In the genomic region with DNA sequence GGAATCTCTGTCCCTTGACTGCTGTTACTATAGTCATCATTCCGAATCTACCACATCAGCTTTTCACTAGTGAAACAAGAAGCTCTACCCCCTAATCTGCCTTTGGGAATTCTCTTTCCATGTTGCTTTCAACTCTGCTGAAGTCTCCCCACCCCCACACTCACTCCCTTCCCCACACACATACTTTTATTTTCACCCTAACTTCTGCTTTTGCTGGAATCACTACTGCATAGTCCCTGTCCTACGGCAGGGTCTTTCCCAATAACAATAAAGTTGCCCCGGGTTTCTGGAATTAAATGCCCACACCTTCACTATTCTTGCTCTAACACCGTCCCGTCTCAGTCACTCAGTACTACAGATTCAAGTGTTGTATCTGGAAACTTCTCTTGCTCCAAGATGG, we compare ENCODE assay signal across 8 mouse cellular contexts. TPM values are rescaled to one million over a fixed set of nuclear protein-coding genes. Genes with fewer than 3 reads are reported as not detected.
DNase-seq lines count a peak whose midpoint lies in the region; ATAC-seq and TF ChIP-seq lines count a peak whose summit lies in the region.

No protein-coding gene starts in this region.

- TF ChIP-seq CTCF in forebrain, postnatal 0 days (IDR thresholded peaks at IDR 0.05; ENCODE audit: low read depth) = no peak
- TF ChIP-seq CTCF in stomach, postnatal 0 days (IDR thresholded peaks at IDR 0.05; ENCODE audit: low read depth) = no peak

- peak overlapping the region; percentile 37 for H3K4me3 ChIP-seq in forebrain, embryonic 10.5 days
- H3K4me3 ChIP-seq in forebrain, postnatal 0 days (ENCODE audit: low read depth, low read length) = no peak overlapping the region
- no peak overlapping the region for H3K4me3 ChIP-seq in neural tube, embryonic 11.5 days (ENCODE audit: low read depth, low read length)
- H3K4me3 ChIP-seq in liver, embryonic 13.5 days (replicated peaks) = no peak overlapping the region
- no peak overlapping the region for H3K4me3 ChIP-seq in stomach, postnatal 0 days (ENCODE audit: low read depth, low read length)

- 72% methylated on average over 5 of the region's 5 CpGs for WGBS in forebrain, embryonic 10.5 days
- 71% methylated on average over 5 of the region's 5 CpGs for WGBS in forebrain, postnatal 0 days
- WGBS in neural tube, embryonic 11.5 days = 69% methylated on average over 5 of the region's 5 CpGs
- 49% methylated on average over 5 of the region's 5 CpGs for WGBS in liver, embryonic 13.5 days (ENCODE audit: insufficient replicate concordance)
- whole genome bisulfite sequencing in stomach, postnatal 0 days = 66% methylated on average over 5 of the region's 5 CpGs

- no peak for TF ChIP-seq EP300 in stomach, postnatal 0 days (optimal IDR thresholded peaks at IDR 0.05)

- H3K9ac ChIP-seq in forebrain, postnatal 0 days = no peak overlapping the region
- H3K9ac ChIP-seq in neural tube, embryonic 11.5 days (ENCODE audit: low read length) = no peak overlapping the region
- H3K9ac ChIP-seq in liver, embryonic 13.5 days = no peak overlapping the region
- 0 out of 2 replicates have a peak overlapping the region, but pooled peaks have one; percentile 23 for H3K9ac ChIP-seq in stomach, postnatal 0 days (ENCODE audit: low read length)

- no peak for DNase-seq in forebrain, embryonic 10.5 days (ENCODE audit: extremely low spot score, low spot score)
- DNase-seq in forebrain, postnatal 0 days = no peak
- no peak for DNase-seq in neural tube, embryonic 11.5 days (ENCODE audit: low spot score)
- no peak for DNase-seq in neural tube, embryonic 10.5 days (ENCODE audit: extremely low spot score, low spot score)
- DNase-seq in liver, embryonic 13.5 days = no peak
- DNase-seq in stomach, postnatal 0 days (ENCODE audit: low spot score) = no peak
- DNase-seq in thymus, postnatal 14 days = no peak

- H3K27me3 ChIP-seq in forebrain, embryonic 10.5 days (ENCODE audit: poor library complexity, severe bottlenecking) = peaks cover 6% of the 10 kb centered on the region; the same call in 1 of the 2 replicates
- no peaks in the 10 kb centered on the region for H3K27me3 ChIP-seq in forebrain, postnatal 0 days (ENCODE audit: insufficient read depth, low read length)
- H3K27me3 ChIP-seq in neural tube, embryonic 11.5 days (ENCODE audit: control insufficient read depth, insufficient read depth, low read length) = no peaks in the 10 kb centered on the region
- no peaks in the 10 kb centered on the region for H3K27me3 ChIP-seq in liver, embryonic 13.5 days
- H3K27me3 ChIP-seq in stomach, postnatal 0 days (ENCODE audit: control insufficient read depth, insufficient read depth, low read length) = no peaks in the 10 kb centered on the region

- peaks cover 26% of the 10 kb centered on the region for H3K4me1 ChIP-seq in forebrain, embryonic 10.5 days
- 0 out of 2 replicates have a peak, but pooled peaks cover 6% of the 10 kb centered on the region for H3K4me1 ChIP-seq in forebrain, postnatal 0 days (ENCODE audit: insufficient read depth)
- 0 out of 2 replicates have a peak, but pooled peaks cover 5% of the 10 kb centered on the region for H3K4me1 ChIP-seq in neural tube, embryonic 11.5 days (ENCODE audit: control insufficient read depth, insufficient read depth, low read length)
- H3K4me1 ChIP-seq in liver, embryonic 13.5 days (replicated peaks) = peaks cover 6% of the 10 kb centered on the region; the same call in 1 of the 2 replicates
- H3K4me1 ChIP-seq in stomach, postnatal 0 days (replicated peaks; ENCODE audit: control insufficient read depth, insufficient read depth) = peaks cover 3% of the 10 kb centered on the region; the same call in 1 of the 2 replicates

- 0 out of 2 replicates have a peak, but pooled peaks cover 3% of the 10 kb centered on the region for H3K9me3 ChIP-seq in forebrain, embryonic 10.5 days
- H3K9me3 ChIP-seq in forebrain, postnatal 0 days (ENCODE audit: low read length) = no peaks in the 10 kb centered on the region
- no peaks in the 10 kb centered on the region for H3K9me3 ChIP-seq in neural tube, embryonic 11.5 days (ENCODE audit: control insufficient read depth, low read length)
- H3K9me3 ChIP-seq in liver, embryonic 13.5 days (replicated peaks) = no peaks in the 10 kb centered on the region
- no peaks in the 10 kb centered on the region for H3K9me3 ChIP-seq in stomach, postnatal 0 days (ENCODE audit: control insufficient read depth, low read length)

- H3K4me2 ChIP-seq in forebrain, postnatal 0 days (ENCODE audit: low read depth) = no peak overlapping the region
- 0 out of 2 replicates have a peak overlapping the region, but pooled peaks have one; percentile 26 for H3K4me2 ChIP-seq in neural tube, embryonic 11.5 days (ENCODE audit: low read depth)
- 0 out of 2 replicates have a peak overlapping the region, but pooled peaks have one; percentile 12 for H3K4me2 ChIP-seq in liver, embryonic 13.5 days
- H3K4me2 ChIP-seq in stomach, postnatal 0 days (replicated peaks; ENCODE audit: low read depth) = peak overlapping the region; percentile 23

- H3K27ac ChIP-seq in forebrain, embryonic 10.5 days = peak overlapping the region; percentile 81
- no peak overlapping the region for H3K27ac ChIP-seq in forebrain, postnatal 0 days (ENCODE audit: low read depth, low read length)
- no peak overlapping the region for H3K27ac ChIP-seq in neural tube, embryonic 11.5 days (ENCODE audit: low read depth, low read length)
- no peak overlapping the region for H3K27ac ChIP-seq in liver, embryonic 13.5 days
- H3K27ac ChIP-seq in stomach, postnatal 0 days (replicated peaks) = peak overlapping the region; percentile 73

- no peak for ATAC-seq in forebrain, postnatal 0 days
- ATAC-seq in neural tube, embryonic 11.5 days (ENCODE audit: insufficient read depth, low FRiP score, low TSS enrichment) = no peak
- no peak for ATAC-seq in liver, embryonic 13.5 days (ENCODE audit: low read depth)
- ATAC-seq in stomach, postnatal 0 days (ENCODE audit: low FRiP score, low TSS enrichment) = no peak
- ATAC-seq in CD4-positive, CD25-positive, alpha-beta regulatory T cell, adult 4 months = no peak

- no peaks in the 10 kb centered on the region for H3K36me3 ChIP-seq in forebrain, embryonic 10.5 days (replicated peaks)
- H3K36me3 ChIP-seq in forebrain, postnatal 0 days (ENCODE audit: insufficient read depth) = no peaks in the 10 kb centered on the region
- no peaks in the 10 kb centered on the region for H3K36me3 ChIP-seq in neural tube, embryonic 11.5 days (ENCODE audit: control insufficient read depth, insufficient read depth, low read length)
- H3K36me3 ChIP-seq in liver, embryonic 13.5 days = no peaks in the 10 kb centered on the region
- no peaks in the 10 kb centered on the region for H3K36me3 ChIP-seq in stomach, postnatal 0 days (ENCODE audit: control insufficient read depth, insufficient read depth, low read length)

RNA-seq across cellular contexts. Expression of a gene that starts 12.2 kb away (rescaled TPM):
- polyA plus RNA-seq in forebrain, embryonic 10.5 days (2016; fragmentation: Nextera tagmentation; extraction: Ambion mirVana) = 0.85 and 1.1 TPM in 2 replicates
- total RNA-seq in forebrain, postnatal 0 days (2014; rRNA removed) = 0.15 TPM in 1 of 2 replicates, not detected in the other
- polyA plus RNA-seq in forebrain, postnatal 0 days (2015; fragmentation: Nextera tagmentation; extraction: Ambion mirVana) = 0.07 and 0.09 TPM in 2 replicates
- 0.45 and 0.76 TPM in 2 replicates for polyA plus RNA-seq in neural tube, embryonic 11.5 days (2014; fragmentation: Nextera tagmentation; extraction: Ambion mirVana)
- polyA plus RNA-seq in liver, embryonic 13.5 days (2015; fragmentation: Nextera tagmentation; extraction: Ambion mirVana) = 0.03 TPM in 1 of 2 replicates, not detected in the other
- polyA plus RNA-seq in stomach, postnatal 0 days (2015; fragmentation: Nextera tagmentation; extraction: Ambion mirVana) = 0.57 and 0.67 TPM in 2 replicates
- not detected for polyA plus RNA-seq in CD4-positive, CD25-positive, alpha-beta regulatory T cell, adult 4 months (2017; shearing (Covaris generic))

Comparison
In these comparisons a context has a peak if more than half of its experiments do, and no peak if none do; other contexts are left out.
1. H3K27ac ChIP-seq: peak in forebrain, embryonic 10.5 days (single experiment) and stomach, postnatal 0 days (single experiment); none in forebrain, postnatal 0 days (single experiment), neural tube, embryonic 11.5 days (single experiment) and liver, embryonic 13.5 days (single experiment).